Mouse (Mus musculus) erythroblast, embryonic 14.5 days (primary cell): ENCODE results near the gene Cacul1. TPM values are rescaled to one million over a fixed set of nuclear protein-coding genes. Genes with fewer than 3 reads are reported as not detected.

Experiments
- H3K27me3 ChIP-seq: 2 replicates; pipeline ENCODE4 v1.6.1; 2012; ENCODE audit warnings: inconsistent platforms; ENCODE audit not compliant: control insufficient read depth
- H3K36me3 ChIP-seq: 2 replicates; pipeline ENCODE4 v1.6.1; 2012; ENCODE audit warnings: mild to moderate bottlenecking, inconsistent platforms; ENCODE audit not compliant: control insufficient read depth
- H3K4me1 ChIP-seq: 2 replicates; pipeline ENCODE4 v1.6.1; 2012; ENCODE audit warnings: inconsistent platforms; ENCODE audit not compliant: control insufficient read depth
- H3K4me3 ChIP-seq: replicated peaks from 2 replicates; pipeline ENCODE3; 2012; ENCODE audit warnings: moderate library complexity, mild to moderate bottlenecking, inconsistent platforms
- H3K9me3 ChIP-seq: 2 replicates; pipeline ENCODE4 v1.6.1; 2012; ENCODE audit warnings: low read length, inconsistent platforms, mixed read lengths; ENCODE audit not compliant: control insufficient read depth
- GATA1 ChIP-seq: IDR thresholded peaks from 2 replicates; pipeline ENCODE4 v1.6.1; 2012; ENCODE audit warnings: low read length, inconsistent platforms, mixed read lengths
- TAL1 ChIP-seq: IDR thresholded peaks from 3 replicates; pipeline ENCODE4 v1.6.1; 2012; ENCODE audit warnings: low read length, inconsistent platforms, mixed read lengths
- polyA plus RNA-seq: library from polyadenylated mRNA; stranded (reverse); fragments of >175 nt; gene quantifications from 2 replicates; pipeline ENCODE4 v1.2.3, GENCODE M21; 2012

The Cacul1 gene
- polyA plus RNA-seq, 1 experiment = 1.6 TPM

DNA sequence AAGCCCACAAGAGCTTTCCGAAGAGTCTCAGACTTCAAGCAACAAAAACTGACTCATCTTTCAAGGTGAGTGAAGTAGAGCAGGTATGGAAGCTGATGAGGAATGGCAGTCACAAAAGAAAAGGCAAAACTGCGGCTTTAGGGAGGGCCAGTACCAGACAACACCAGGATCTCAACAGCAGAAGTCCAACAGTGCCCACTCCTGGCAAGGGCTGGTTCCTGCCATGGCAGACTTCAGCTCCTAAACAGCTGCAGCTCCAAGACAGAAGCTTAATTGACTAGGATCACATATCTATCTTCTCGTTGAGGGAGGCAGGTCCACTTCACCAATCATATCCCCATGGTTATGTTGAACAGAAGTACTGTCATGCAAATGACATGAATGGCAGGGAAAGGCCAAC, 67.4 kb downstream of the Cacul1 start:
- no peaks in the 10 kb centered on the region for H3K4me1 ChIP-seq
- H3K9me3 ChIP-seq = no peaks in the 10 kb centered on the region
- no peak overlapping the region for H3K4me3 ChIP-seq
- H3K27me3 ChIP-seq = no peaks in the 10 kb centered on the region
- TF ChIP-seq GATA1 (no peak), TAL1 (no peak)
- no peaks in the 10 kb centered on the region for H3K36me3 ChIP-seq

DNA sequence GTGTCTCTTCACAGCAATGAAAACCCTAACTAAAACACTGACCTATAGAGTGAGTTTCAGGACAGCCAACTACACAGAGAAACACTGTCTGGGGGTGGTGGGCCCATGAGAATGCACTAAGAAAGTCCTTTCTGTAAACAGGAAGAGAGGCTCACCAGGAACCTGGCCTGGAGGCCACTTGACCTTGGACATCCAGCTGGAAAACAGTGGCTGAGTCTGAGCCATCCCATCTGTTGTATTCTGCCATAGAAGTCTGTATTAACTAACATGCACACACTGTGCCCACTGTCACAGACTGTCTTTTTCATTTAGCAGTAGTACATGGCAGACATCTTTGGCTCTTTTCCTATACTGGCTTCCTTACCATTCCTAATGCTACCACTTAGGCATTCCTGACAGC, 80.6 kb downstream of the Cacul1 start:
- Histone ChIP-seq H3K27me3 (no peaks in the 10 kb centered on the region), H3K9me3 (no peaks in the 10 kb centered on the region), H3K4me1 (no peaks in the 10 kb centered on the region), H3K4me3 (no peak overlapping the region), H3K36me3 (no peaks in the 10 kb centered on the region)
- no peak for TF ChIP-seq GATA1
- no peak for TF ChIP-seq TAL1

DNA sequence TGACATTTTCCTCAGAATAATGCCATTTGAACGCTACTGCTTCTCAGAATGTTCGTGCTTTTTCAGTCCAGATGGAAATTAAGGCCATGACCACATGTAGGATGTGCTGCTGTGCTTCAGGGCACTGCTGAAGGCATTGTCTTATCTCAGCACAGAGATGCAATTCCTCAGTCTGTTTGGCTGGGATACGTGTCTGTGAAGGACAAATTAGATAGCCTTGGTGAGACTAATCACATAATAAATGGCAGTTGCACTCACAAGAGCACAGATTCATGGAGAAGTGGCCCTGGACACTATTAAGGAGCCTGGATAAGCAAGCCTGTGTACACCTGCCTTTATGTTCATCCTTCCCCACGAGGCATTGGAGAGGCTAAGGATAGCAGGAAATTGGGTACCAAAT, 83.7 kb downstream of the Cacul1 start:
- no peaks in the 10 kb centered on the region for H3K36me3 ChIP-seq
- TF ChIP-seq GATA1 (no peak), TAL1 (no peak)

DNA sequence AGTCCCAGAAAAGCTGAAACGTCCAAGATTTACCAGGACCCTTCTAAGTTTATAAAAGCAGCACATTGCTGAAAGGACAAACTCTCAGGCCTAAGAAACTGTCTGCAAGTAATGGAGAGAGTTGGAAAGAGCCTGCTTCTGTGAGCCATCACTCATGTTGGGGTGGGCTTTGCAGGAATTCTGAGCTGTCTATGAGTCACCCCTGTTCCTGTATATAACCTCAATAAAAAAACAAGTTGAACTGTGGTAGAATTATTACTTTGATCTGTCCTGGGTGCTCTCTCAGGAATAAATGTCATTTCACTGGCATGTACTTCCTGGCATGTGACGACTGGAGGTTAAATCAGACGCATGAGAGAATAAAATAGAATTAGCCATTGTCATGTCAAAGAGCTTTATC, 85.1 kb downstream of the Cacul1 start:
- no peaks in the 10 kb centered on the region for H3K9me3 ChIP-seq
- H3K27me3 ChIP-seq = no peaks in the 10 kb centered on the region
- TF ChIP-seq GATA1 = no peak
- no peak for TF ChIP-seq TAL1
- no peaks in the 10 kb centered on the region for H3K36me3 ChIP-seq
- no peaks in the 10 kb centered on the region for H3K4me1 ChIP-seq
- no peak overlapping the region for H3K4me3 ChIP-seq

More for the DNA sequence above, 83.7 kb downstream of the Cacul1 start:
- no peaks in the 10 kb centered on the region for H3K27me3 ChIP-seq
- H3K9me3 ChIP-seq = no peaks in the 10 kb centered on the region
- H3K4me1 ChIP-seq = no peaks in the 10 kb centered on the region
- no peak overlapping the region for H3K4me3 ChIP-seq

GRCm38 (mm10) chr19:60489566-60489965, 91.3 kb downstream of the Cacul1 start:
- TF ChIP-seq TAL1 (no peak), GATA1 (no peak)
- Histone ChIP-seq H3K36me3 (no peaks in the 10 kb centered on the region), H3K4me3 (no peak overlapping the region), H3K4me1 (no peaks in the 10 kb centered on the region), H3K9me3 (no peaks in the 10 kb centered on the region), H3K27me3 (no peaks in the 10 kb centered on the region)

GRCm38 (mm10) chr19:60485261-60485660, 95.6 kb downstream of the Cacul1 start:
- Histone ChIP-seq H3K36me3 (no peaks in the 10 kb centered on the region), H3K9me3 (no peaks in the 10 kb centered on the region), H3K4me1 (no peaks in the 10 kb centered on the region), H3K4me3 (no peak overlapping the region), H3K27me3 (no peaks in the 10 kb centered on the region)
- TF ChIP-seq TAL1 (no peak), GATA1 (no peak)

DNA sequence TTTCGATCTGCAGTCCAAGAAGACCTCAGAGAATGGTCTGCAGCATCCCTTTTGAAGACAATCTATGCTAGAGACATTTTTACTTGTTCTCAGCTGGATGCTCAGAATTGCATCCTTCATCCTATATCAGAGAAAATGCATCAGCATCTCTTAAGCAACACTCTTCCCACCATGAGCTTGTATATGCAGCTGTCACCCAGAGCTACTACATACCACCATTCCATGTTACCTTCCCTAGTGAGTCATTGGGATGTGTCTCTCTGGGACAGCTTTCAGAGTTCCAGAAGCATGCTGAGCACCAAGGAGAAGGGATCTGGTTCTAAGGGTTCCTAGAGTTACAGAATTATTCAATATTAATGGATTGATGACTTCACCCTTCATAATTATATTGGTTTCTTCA, 102.0 kb downstream of the Cacul1 start:
- Histone ChIP-seq H3K4me3 (no peak overlapping the region), H3K27me3 (no peaks in the 10 kb centered on the region), H3K9me3 (no peaks in the 10 kb centered on the region), H3K36me3 (no peaks in the 10 kb centered on the region), H3K4me1 (no peaks in the 10 kb centered on the region)
- TF ChIP-seq GATA1 = no peak
- TF ChIP-seq TAL1 = no peak

GRCm38 (mm10) chr19:60477788-60478187, 103.0 kb downstream of the Cacul1 start:
- Histone ChIP-seq H3K4me3 (no peak overlapping the region), H3K36me3 (no peaks in the 10 kb centered on the region), H3K4me1 (no peaks in the 10 kb centered on the region), H3K27me3 (no peaks in the 10 kb centered on the region), H3K9me3 (no peaks in the 10 kb centered on the region)
- no peak for TF ChIP-seq GATA1
- no peak for TF ChIP-seq TAL1

Other genes starting within 250 kb of the Cacul1 start
- not detected in 2 replicates for gene Prlhr, start 112.7 kb downstream of the Cacul1 start, polyA plus RNA-seq
- gene Nanos1, start 175.0 kb upstream of the Cacul1 start, polyA plus RNA-seq = 0.60 and 0.95 TPM in 2 replicates
- gene Eif3a, start 209.6 kb upstream of the Cacul1 start, polyA plus RNA-seq = 5.8 and 7.7 TPM in 2 replicates
- gene Fam45a, start 230.6 kb upstream of the Cacul1 start, polyA plus RNA-seq = 0.20 and 0.44 TPM in 2 replicates